Mouse (Mus musculus) erythroblast, embryonic 14.5 days (primary cell): ENCODE data around the gene Hmga1. TPM values are rescaled to one million over a fixed set of nuclear protein-coding genes. Genes with fewer than 3 reads are reported as not detected.

Experiments used
- H3K27me3 ChIP-seq: 2 replicates; pipeline ENCODE4 v1.6.1; 2012; ENCODE audit warnings: inconsistent platforms; ENCODE audit not compliant: control insufficient read depth
- H3K36me3 ChIP-seq: 2 replicates; pipeline ENCODE4 v1.6.1; 2012; ENCODE audit warnings: mild to moderate bottlenecking, inconsistent platforms; ENCODE audit not compliant: control insufficient read depth
- H3K4me1 ChIP-seq: 2 replicates; pipeline ENCODE4 v1.6.1; 2012; ENCODE audit warnings: inconsistent platforms; ENCODE audit not compliant: control insufficient read depth
- H3K4me3 ChIP-seq: replicated peaks from 2 replicates; pipeline ENCODE3; 2012; ENCODE audit warnings: moderate library complexity, mild to moderate bottlenecking, inconsistent platforms
- H3K9me3 ChIP-seq: 2 replicates; pipeline ENCODE4 v1.6.1; 2012; ENCODE audit warnings: low read length, inconsistent platforms, mixed read lengths; ENCODE audit not compliant: control insufficient read depth
- GATA1 ChIP-seq: IDR thresholded peaks from 2 replicates; pipeline ENCODE4 v1.6.1; 2012; ENCODE audit warnings: low read length, inconsistent platforms, mixed read lengths
- TAL1 ChIP-seq: IDR thresholded peaks from 3 replicates; pipeline ENCODE4 v1.6.1; 2012; ENCODE audit warnings: low read length, inconsistent platforms, mixed read lengths
- polyA plus RNA-seq: library from polyadenylated mRNA; stranded (reverse); fragments of >175 nt; gene quantifications from 2 replicates; pipeline ENCODE4 v1.2.3, GENCODE M21; 2012

The Hmga1 gene
- polyA plus RNA-seq, 1 experiment = 57.3 TPM

GRCm38 (mm10) chr17:27523121-27523520 is 33.2 kb upstream of the Hmga1 start:
- H3K4me1 ChIP-seq = no peaks in the 10 kb centered on the region
- TF ChIP-seq TAL1 (no peak), GATA1 (no peak)
- H3K9me3 ChIP-seq = peaks cover 4% of the 10 kb centered on the region
- H3K4me3 ChIP-seq = no peak overlapping the region
- H3K36me3 ChIP-seq = no peaks in the 10 kb centered on the region
- H3K27me3 ChIP-seq = peaks cover 23% of the 10 kb centered on the region

- TF ChIP-seq GATA1 = no peak
- no peak for TF ChIP-seq TAL1
- Histone ChIP-seq H3K36me3 (no peaks in the 10 kb centered on the region), H3K4me3 (no peak overlapping the region), H3K4me1 (peaks cover 10% of the 10 kb centered on the region), H3K9me3 (peaks cover 12% of the 10 kb centered on the region), H3K27me3 (no peaks in the 10 kb centered on the region; the same call in 1 of the 2 replicates)
Measured at GRCm38 (mm10) chr17:27527188-27527587, 29.1 kb upstream of the Hmga1 start.

DNA sequence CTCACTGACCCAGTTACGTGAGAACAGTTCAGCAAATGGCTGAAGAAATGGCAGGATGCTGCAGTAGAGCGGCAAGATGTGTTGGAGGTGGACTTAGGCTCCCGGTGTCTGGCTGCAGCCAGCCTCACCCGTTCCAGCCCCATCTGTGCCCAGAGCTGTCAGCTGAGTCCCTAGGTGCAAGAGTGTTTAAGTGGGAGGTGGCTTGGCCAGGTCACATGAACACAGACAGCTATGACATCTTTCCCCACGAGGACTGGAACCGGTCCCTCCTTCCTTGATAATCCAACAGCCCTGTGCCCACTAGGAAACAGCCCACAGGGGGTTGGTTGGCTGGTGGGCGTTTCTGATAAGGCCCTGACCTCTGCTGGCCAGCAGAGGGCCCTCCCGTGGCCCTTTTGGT is 28.3 kb upstream of the Hmga1 start:
- Histone ChIP-seq H3K36me3 (no peaks in the 10 kb centered on the region), H3K9me3 (peaks cover 13% of the 10 kb centered on the region), H3K27me3 (no peaks in the 10 kb centered on the region), H3K4me1 (peaks cover 12% of the 10 kb centered on the region), H3K4me3 (no peak overlapping the region)
- no peak for TF ChIP-seq TAL1
- no peak for TF ChIP-seq GATA1

- Histone ChIP-seq H3K9me3 (peaks cover 19% of the 10 kb centered on the region), H3K27me3 (no peaks in the 10 kb centered on the region), H3K4me3 (no peak overlapping the region), H3K36me3 (no peaks in the 10 kb centered on the region), H3K4me1 (peaks cover 15% of the 10 kb centered on the region)
- TF ChIP-seq GATA1 = no peak
- TF ChIP-seq TAL1 = no peak
Measured at GRCm38 (mm10) chr17:27528767-27529166, 27.5 kb upstream of the Hmga1 start.

DNA sequence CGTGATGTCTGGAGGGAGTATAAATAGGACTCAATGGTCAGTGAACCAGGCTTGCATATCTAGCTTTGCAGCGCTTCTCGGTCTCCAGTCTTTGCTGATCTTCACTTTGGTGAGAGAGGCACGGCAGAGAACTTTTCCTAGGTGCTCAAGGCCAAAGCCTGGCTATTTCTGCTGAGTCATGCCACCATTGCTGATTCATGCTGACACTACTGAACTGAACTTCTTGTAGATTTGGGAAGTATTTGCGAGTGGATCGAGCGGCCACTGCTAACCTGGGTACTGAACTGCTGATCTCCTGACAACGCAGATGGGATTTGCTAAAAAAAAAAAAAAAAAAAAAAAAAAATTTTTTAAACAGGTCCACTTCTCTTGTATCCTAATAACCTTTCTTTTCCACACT is 24.2 kb upstream of the Hmga1 start:
- H3K4me3 ChIP-seq = no peak overlapping the region
- peaks cover 6% of the 10 kb centered on the region for H3K27me3 ChIP-seq
- peaks cover 15% of the 10 kb centered on the region for H3K4me1 ChIP-seq
- peaks cover 15% of the 10 kb centered on the region for H3K9me3 ChIP-seq
- no peaks in the 10 kb centered on the region for H3K36me3 ChIP-seq
- no peak for TF ChIP-seq GATA1
- TF ChIP-seq TAL1 = no peak

DNA sequence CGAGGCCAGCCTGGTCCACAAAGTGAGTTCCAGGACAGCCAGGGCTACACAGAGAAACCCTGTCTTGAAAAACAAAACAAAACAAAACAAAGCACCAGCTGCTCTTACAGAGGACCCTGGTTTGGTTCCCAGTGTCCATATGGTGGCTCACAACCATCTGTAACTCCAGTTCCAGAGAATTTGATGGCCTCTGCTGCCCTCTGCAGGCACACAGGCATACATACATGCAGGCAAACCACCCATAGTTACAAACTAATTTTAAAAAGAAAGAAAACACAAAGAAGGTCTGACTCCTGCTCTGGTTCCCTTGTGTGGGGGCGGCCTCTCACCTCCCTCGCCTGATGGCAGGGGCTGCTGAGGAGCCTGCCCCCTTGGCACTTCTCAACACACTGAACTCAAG is 22.9 kb upstream of the Hmga1 start:
- H3K36me3 ChIP-seq = no peaks in the 10 kb centered on the region
- H3K4me3 ChIP-seq = no peak overlapping the region
- no peak for TF ChIP-seq TAL1
- TF ChIP-seq GATA1 = no peak
- H3K9me3 ChIP-seq = peaks cover 15% of the 10 kb centered on the region
- H3K4me1 ChIP-seq = peaks cover 15% of the 10 kb centered on the region
- H3K27me3 ChIP-seq = peaks cover 6% of the 10 kb centered on the region

- Histone ChIP-seq H3K4me3 (no peak overlapping the region), H3K9me3 (peaks cover 15% of the 10 kb centered on the region), H3K27me3 (peaks cover 6% of the 10 kb centered on the region), H3K36me3 (no peaks in the 10 kb centered on the region), H3K4me1 (peaks cover 15% of the 10 kb centered on the region)
- TF ChIP-seq GATA1 = no peak
- no peak for TF ChIP-seq TAL1
Measured at GRCm38 (mm10) chr17:27534718-27535117, 21.6 kb upstream of the Hmga1 start.

GRCm38 (mm10) chr17:27541261-27541660 is 15.0 kb upstream of the Hmga1 start:
- Histone ChIP-seq H3K27me3 (peaks cover 9% of the 10 kb centered on the region), H3K4me1 (no peaks in the 10 kb centered on the region), H3K9me3 (no peaks in the 10 kb centered on the region), H3K36me3 (no peaks in the 10 kb centered on the region), H3K4me3 (no peak overlapping the region)
- TF ChIP-seq GATA1 (no peak), TAL1 (no peak)

DNA sequence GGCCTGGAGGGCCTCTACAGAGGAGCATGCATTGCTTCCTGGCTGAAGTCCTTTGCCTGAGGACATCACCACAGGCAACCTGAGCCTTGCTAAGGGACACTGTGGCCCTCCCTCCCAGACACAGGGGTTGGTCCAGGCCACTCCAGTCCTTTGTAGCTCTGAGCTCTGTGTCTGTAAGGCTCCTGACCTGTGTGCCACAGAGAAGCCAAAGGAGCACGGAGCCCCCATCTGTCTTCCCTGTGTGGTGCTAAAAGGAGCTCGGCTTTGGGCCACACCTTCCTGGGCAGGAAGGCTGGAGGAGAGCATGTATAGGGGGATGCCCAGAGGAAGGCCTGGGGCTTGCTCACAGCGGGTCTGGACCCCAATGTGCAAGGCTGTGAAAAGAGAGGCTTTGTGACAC is 14.3 kb upstream of the Hmga1 start:
- Histone ChIP-seq H3K4me3 (no peak overlapping the region), H3K4me1 (no peaks in the 10 kb centered on the region), H3K27me3 (peaks cover 4% of the 10 kb centered on the region; the same call in 1 of the 2 replicates), H3K36me3 (no peaks in the 10 kb centered on the region), H3K9me3 (no peaks in the 10 kb centered on the region)
- TF ChIP-seq GATA1 (no peak), TAL1 (no peak)

GRCm38 (mm10) chr17:27544551-27544950 is 11.7 kb upstream of the Hmga1 start:
- no peak for TF ChIP-seq TAL1
- no peak for TF ChIP-seq GATA1
- Histone ChIP-seq H3K4me1 (0 out of 2 replicates have a peak, but pooled peaks cover 2% of the 10 kb centered on the region), H3K9me3 (no peaks in the 10 kb centered on the region), H3K36me3 (no peaks in the 10 kb centered on the region), H3K27me3 (peaks cover 4% of the 10 kb centered on the region; the same call in 1 of the 2 replicates), H3K4me3 (no peak overlapping the region)
